Mouse (Mus musculus) embryonic facial prominence, embryonic 10.5 days (tissue): ENCODE data around the gene Prpsap1. TPM values are rescaled to one million over a fixed set of nuclear protein-coding genes. Genes with fewer than 3 reads are reported as not detected.

Experiments used
- DNase-seq: peaks from one replicate; pipeline ENCODE4 v3.0.0-alpha.2; 2017; ENCODE audit warnings: low spot score
- H3K27ac ChIP-seq: fragments of 300-500 bp; sonication (generic); replicated peaks from 2 replicates; pipeline ENCODE4 v1.5.1; 2016; ENCODE audit warnings: mild to moderate bottlenecking
- H3K27me3 ChIP-seq: fragments of 300-500 bp; sonication (generic); replicated peaks from 2 replicates; pipeline ENCODE4 v1.6.1; 2016; ENCODE audit warnings: low read depth, mild to moderate bottlenecking; ENCODE audit not compliant: poor library complexity, severe bottlenecking
- H3K36me3 ChIP-seq: fragments of 300-500 bp; sonication (generic); replicated peaks from 2 replicates; pipeline ENCODE4 v1.6.1; 2016; ENCODE audit warnings: mild to moderate bottlenecking, moderate library complexity
- H3K4me1 ChIP-seq: fragments of 300-500 bp; sonication (generic); 2 replicates; pipeline ENCODE4 v1.6.1; 2016
- H3K4me3 ChIP-seq: fragments of 300-500 bp; sonication (generic); 2 replicates; pipeline ENCODE4 v1.5.1; 2016; ENCODE audit warnings: mild to moderate bottlenecking, moderate library complexity
- H3K9me3 ChIP-seq: fragments of 300-500 bp; sonication (generic); 2 replicates; pipeline ENCODE4 v1.6.1; 2016; ENCODE audit warnings: mild to moderate bottlenecking
- WGBS: fragments of 180-500 bp; shearing (Covaris S2); methylation state at CpG from one replicate; pipeline ENCODE4 v1.1.7; 2016; 5-methylcytosine and 5-hydroxymethylcytosine counted together
- polyA plus RNA-seq: library from polyadenylated mRNA; unstranded; fragments of >200 nt; fragmentation: Nextera tagmentation; extraction: Ambion mirVana; gene quantifications from 2 replicates; pipeline ENCODE4 v1.2.1, GENCODE M21; 2016

The Prpsap1 gene
- polyA plus RNA-seq, 1 experiment from 2014 or later: 233 TPM

DNA sequence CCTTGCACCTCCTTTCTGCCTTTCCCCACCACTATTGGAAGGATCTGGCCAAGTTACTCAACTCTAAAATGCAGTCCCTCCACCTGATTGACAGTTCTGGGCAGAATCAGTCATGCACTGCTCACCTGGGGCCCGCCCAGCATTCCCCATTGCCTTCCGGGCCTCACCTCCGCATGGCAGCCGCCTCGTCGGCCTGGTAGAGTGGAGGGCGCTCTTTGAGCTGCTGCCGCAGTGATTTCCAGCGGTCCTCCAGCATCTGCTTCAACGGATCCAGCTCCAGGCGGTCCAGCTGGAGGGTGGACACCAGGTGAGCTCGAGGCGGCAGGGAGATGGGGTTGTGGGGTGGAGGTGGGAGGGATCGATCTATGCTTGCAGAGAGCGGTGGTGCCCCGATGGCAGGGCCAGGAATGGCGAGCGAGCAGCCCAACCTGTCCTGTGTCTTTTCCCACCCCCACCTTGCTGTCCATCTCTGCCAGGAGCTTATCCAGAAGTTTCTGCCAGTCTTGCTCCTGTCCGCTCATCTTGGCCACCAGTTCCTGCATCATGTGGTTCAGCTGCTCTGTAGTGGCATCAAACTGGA, 47.6 kb downstream of the Prpsap1 start:
- H3K9me3 ChIP-seq: 0 out of 2 replicates have a peak, but pooled peaks cover 3% of the 10 kb centered on the region
- H3K27ac ChIP-seq: no peak overlapping the region
- H3K4me1 ChIP-seq: peaks cover 36% of the 10 kb centered on the region
- peak overlapping the region; percentile 32; the same call in 1 of the 2 replicates for H3K4me3 ChIP-seq
- H3K27me3 ChIP-seq: peaks cover 29% of the 10 kb centered on the region
- WGBS: 17% methylated on average over 19 of the region's 19 CpGs
- DNase-seq: no peak
- no peaks in the 10 kb centered on the region for H3K36me3 ChIP-seq

- peak overlapping the region; percentile 32 for H3K4me3 ChIP-seq
- peaks cover under 1% of the 10 kb centered on the region; the same call in 1 of the 2 replicates for H3K36me3 ChIP-seq
- peak; percentile 94 for DNase-seq
- H3K27ac ChIP-seq: peak overlapping the region; percentile 64
- 19% methylated on average over 16 of the region's 16 CpGs for WGBS
- 0 out of 2 replicates have a peak, but pooled peaks cover under 1% of the 10 kb centered on the region for H3K9me3 ChIP-seq
- peaks cover 36% of the 10 kb centered on the region for H3K4me1 ChIP-seq
- H3K27me3 ChIP-seq: peaks cover 29% of the 10 kb centered on the region
These were observed 48.2 kb downstream of the Prpsap1 start for GRCm38 (mm10) chr11:116445596-116446307.

DNA sequence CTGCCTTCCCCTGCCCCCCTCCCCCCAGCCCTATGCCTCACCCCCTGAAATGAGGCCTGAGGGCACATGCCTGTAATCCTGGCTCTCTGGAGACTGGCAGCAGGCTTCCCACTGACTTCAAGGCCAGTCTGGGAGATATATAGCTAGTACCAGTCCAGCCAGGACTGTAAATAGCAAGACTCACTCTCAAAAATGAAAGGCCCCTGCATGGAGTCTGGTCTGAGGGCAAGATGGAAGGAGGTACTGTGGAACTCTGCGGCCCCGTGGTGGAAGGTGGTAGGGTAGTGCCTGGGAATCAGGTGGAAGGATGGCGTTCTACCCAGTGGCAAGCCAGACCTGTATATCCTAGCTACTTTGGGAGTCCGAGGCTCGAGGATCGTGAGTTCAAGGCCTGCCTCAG, 50.1 kb downstream of the Prpsap1 start:
- DNase-seq: no peak
- Histone ChIP-seq H3K4me1 (peaks cover 38% of the 10 kb centered on the region), H3K27me3 (peaks cover 29% of the 10 kb centered on the region), H3K36me3 (peaks cover 19% of the 10 kb centered on the region), H3K9me3 (no peaks in the 10 kb centered on the region), H3K27ac (peak overlapping the region; percentile 45), H3K4me3 (no peak overlapping the region)
- WGBS: 85% methylated on average over 6 of the region's 6 CpGs

DNA sequence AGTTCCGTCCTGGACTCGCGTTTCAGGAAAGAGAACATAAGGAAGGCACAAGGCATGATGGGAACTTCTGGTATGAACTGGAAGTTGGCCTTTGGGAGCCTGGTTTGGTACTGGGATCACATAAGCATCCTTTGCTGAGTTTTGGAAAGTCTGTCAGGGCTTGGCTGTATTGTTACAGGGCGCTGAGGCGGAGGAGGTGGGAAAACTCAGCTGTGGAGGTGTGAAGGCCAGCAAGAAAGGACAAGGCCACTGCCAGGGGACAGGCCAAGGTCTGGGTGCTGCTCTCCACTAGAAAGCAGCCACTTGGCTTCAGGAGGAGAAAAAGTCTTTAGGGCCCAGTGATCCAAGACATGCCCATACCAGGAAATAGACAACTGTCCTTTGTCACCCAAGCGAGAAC, 50.7 kb downstream of the Prpsap1 start:
- Histone ChIP-seq H3K4me1 (peaks cover 38% of the 10 kb centered on the region), H3K27ac (peak overlapping the region; percentile 45), H3K36me3 (peaks cover 21% of the 10 kb centered on the region), H3K9me3 (no peaks in the 10 kb centered on the region), H3K27me3 (peaks cover 23% of the 10 kb centered on the region), H3K4me3 (no peak overlapping the region)
- no peak for DNase-seq
- WGBS: 87% methylated on average over 6 of the region's 6 CpGs

GRCm38 (mm10) chr11:116442867-116443177, 51.2 kb downstream of the Prpsap1 start:
- H3K27ac ChIP-seq: peak overlapping the region; percentile 45
- H3K4me3 ChIP-seq: no peak overlapping the region
- peaks cover 38% of the 10 kb centered on the region for H3K4me1 ChIP-seq
- H3K27me3 ChIP-seq: peaks cover 19% of the 10 kb centered on the region
- no peaks in the 10 kb centered on the region for H3K9me3 ChIP-seq
- WGBS: 74% methylated on average over 6 of the region's 6 CpGs
- H3K36me3 ChIP-seq: peaks cover 25% of the 10 kb centered on the region
- DNase-seq: no peak

- Histone ChIP-seq H3K4me3 (no peak overlapping the region), H3K27me3 (peaks cover 13% of the 10 kb centered on the region), H3K4me1 (peaks cover 40% of the 10 kb centered on the region), H3K27ac (peak overlapping the region; percentile 45; the same call in 1 of the 2 replicates), H3K36me3 (peaks cover 30% of the 10 kb centered on the region), H3K9me3 (no peaks in the 10 kb centered on the region)
- 83% methylated on average over 15 of the region's 15 CpGs for WGBS
- DNase-seq: no peak
These were observed 51.7 kb downstream of the Prpsap1 start for GRCm38 (mm10) chr11:116442129-116442866.

GRCm38 (mm10) chr11:116440408-116441068, 53.5 kb downstream of the Prpsap1 start:
- Histone ChIP-seq H3K9me3 (no peaks in the 10 kb centered on the region), H3K36me3 (peaks cover 48% of the 10 kb centered on the region), H3K4me3 (no peak overlapping the region), H3K27ac (no peak overlapping the region), H3K27me3 (no peaks in the 10 kb centered on the region), H3K4me1 (peaks cover 46% of the 10 kb centered on the region)
- WGBS: 85% methylated on average over 7 of the region's 7 CpGs
- DNase-seq: no peak

- H3K4me3 ChIP-seq: no peak overlapping the region
- H3K9me3 ChIP-seq: no peaks in the 10 kb centered on the region
- DNase-seq: no peak
- WGBS: 87% methylated on average over 19 of the region's 19 CpGs
- peaks cover 51% of the 10 kb centered on the region for H3K36me3 ChIP-seq
- H3K27ac ChIP-seq: no peak overlapping the region
- H3K4me1 ChIP-seq: peaks cover 42% of the 10 kb centered on the region
- H3K27me3 ChIP-seq: no peaks in the 10 kb centered on the region
These were observed 54.4 kb downstream of the Prpsap1 start for GRCm38 (mm10) chr11:116439269-116440240.

- DNase-seq: no peak
- peaks cover 51% of the 10 kb centered on the region for H3K36me3 ChIP-seq
- H3K4me3 ChIP-seq: 0 out of 2 replicates have a peak overlapping the region, but pooled peaks have one; percentile 98
- no peaks in the 10 kb centered on the region for H3K27me3 ChIP-seq
- H3K9me3 ChIP-seq: no peaks in the 10 kb centered on the region
- 87% methylated on average over 11 of the region's 11 CpGs for WGBS
- no peak overlapping the region for H3K27ac ChIP-seq
- peaks cover 37% of the 10 kb centered on the region for H3K4me1 ChIP-seq
These were observed 56.5 kb downstream of the Prpsap1 start for GRCm38 (mm10) chr11:116437541-116437940.

- Histone ChIP-seq H3K27ac (peak overlapping the region; percentile 32), H3K4me3 (peak overlapping the region; percentile 98), H3K4me1 (peaks cover 37% of the 10 kb centered on the region), H3K36me3 (peaks cover 51% of the 10 kb centered on the region), H3K27me3 (peaks cover 2% of the 10 kb centered on the region; the same call in 1 of the 2 replicates), H3K9me3 (no peaks in the 10 kb centered on the region)
- 59% methylated on average over 4 of the region's 4 CpGs for WGBS
- DNase-seq: no peak
These were observed 57.2 kb downstream of the Prpsap1 start for GRCm38 (mm10) chr11:116436725-116437331.

- DNase-seq: no peak
- peaks cover 51% of the 10 kb centered on the region for H3K36me3 ChIP-seq
- peak overlapping the region; percentile 98 for H3K27ac ChIP-seq
- H3K27me3 ChIP-seq: peaks cover 8% of the 10 kb centered on the region; the same call in 1 of the 2 replicates
- peak overlapping the region; percentile 98 for H3K4me3 ChIP-seq
- H3K4me1 ChIP-seq: peaks cover 44% of the 10 kb centered on the region
- 70% methylated on average over 5 of the region's 5 CpGs for WGBS
- no peaks in the 10 kb centered on the region for H3K9me3 ChIP-seq
These were observed 57.8 kb downstream of the Prpsap1 start for GRCm38 (mm10) chr11:116435992-116436724.
